Mouse (Mus musculus) yolk sac, embryonic 10.5 days (tissue): Measurements from ENCODE around the gene Spred1.
"Not testable (repeated sequence)": the region's sequence is repeated elsewhere in the genome, so short reads cannot be mapped to it uniquely, and the experiment has no call there.

ENCODE experiments used
- DNase-seq: peaks from one replicate; pipeline ENCODE4 v3.0.0-alpha.2; 2017; ENCODE audit warnings: low spot score

The Spred1 gene

GRCm38 (mm10) chr2:117119291-117120245, 1.6 kb upstream of the Spred1 start:
- DNase-seq = peak; percentile 74

GRCm38 (mm10) chr2:117120246-117121211, 645 bp upstream of the Spred1 start:
- peak; percentile 91 for DNase-seq

- DNase-seq = no peak
These were observed 921 bp downstream of the Spred1 start for GRCm38 (mm10) chr2:117121984-117122605.

- DNase-seq = peak; percentile 61
These were observed 1.6 kb downstream of the Spred1 start for GRCm38 (mm10) chr2:117122701-117123337.

GRCm38 (mm10) chr2:117123701-117124100, 2.5 kb downstream of the Spred1 start:
- DNase-seq = no peak

GRCm38 (mm10) chr2:117124839-117125238, 3.7 kb downstream of the Spred1 start:
- DNase-seq = no peak

GRCm38 (mm10) chr2:117129156-117129555, 8.0 kb downstream of the Spred1 start:
- no peak for DNase-seq

- DNase-seq = not testable (repeated sequence)
These were observed 9.9 kb downstream of the Spred1 start for GRCm38 (mm10) chr2:117131041-117131440.

- no peak for DNase-seq
These were observed 10.7 kb downstream of the Spred1 start for GRCm38 (mm10) chr2:117131910-117132309.

- no peak for DNase-seq
These were observed 12.4 kb downstream of the Spred1 start for GRCm38 (mm10) chr2:117133541-117133940.

GRCm38 (mm10) chr2:117137751-117138150, 16.6 kb downstream of the Spred1 start:
- no peak for DNase-seq

- DNase-seq = no peak
These were observed 17.8 kb downstream of the Spred1 start for GRCm38 (mm10) chr2:117138932-117139331.

GRCm38 (mm10) chr2:117139977-117140376, 18.8 kb downstream of the Spred1 start:
- no peak for DNase-seq

- no peak for DNase-seq
These were observed 21.9 kb downstream of the Spred1 start for GRCm38 (mm10) chr2:117143106-117143505.

- DNase-seq = no peak
These were observed 24.9 kb downstream of the Spred1 start for GRCm38 (mm10) chr2:117146026-117146425.

GRCm38 (mm10) chr2:117146617-117147016, 25.4 kb downstream of the Spred1 start:
- no peak for DNase-seq

- no peak for DNase-seq
These were observed 31.0 kb downstream of the Spred1 start for GRCm38 (mm10) chr2:117152161-117152560.

- no peak for DNase-seq
These were observed 47.2 kb downstream of the Spred1 start for GRCm38 (mm10) chr2:117168379-117168778.

- no peak for DNase-seq
These were observed 47.9 kb downstream of the Spred1 start for GRCm38 (mm10) chr2:117169037-117169436.

GRCm38 (mm10) chr2:117172981-117173380, 51.8 kb downstream of the Spred1 start:
- DNase-seq = no peak

- no peak for DNase-seq
These were observed 54.9 kb downstream of the Spred1 start for GRCm38 (mm10) chr2:117176066-117176465.
